Mouse (Mus musculus) cerebellum, adult 11 months (tissue): ENCODE measurements around the gene Slc11a1.
"Not testable (repeated sequence)": the region's sequence is repeated elsewhere in the genome, so short reads cannot be mapped to it uniquely, and the experiment has no call there.

Experiments
- DNase-seq: peaks from one replicate; pipeline ENCODE4 v3.0.0; 2022

Gene Slc11a1

GRCm38 (mm10) chr1:74388398-74388920, 13.5 kb downstream of the Slc11a1 start:
- no peak for DNase-seq

- no peak for DNase-seq
Measured at GRCm38 (mm10) chr1:74389831-74390286, 14.9 kb downstream of the Slc11a1 start.

DNA sequence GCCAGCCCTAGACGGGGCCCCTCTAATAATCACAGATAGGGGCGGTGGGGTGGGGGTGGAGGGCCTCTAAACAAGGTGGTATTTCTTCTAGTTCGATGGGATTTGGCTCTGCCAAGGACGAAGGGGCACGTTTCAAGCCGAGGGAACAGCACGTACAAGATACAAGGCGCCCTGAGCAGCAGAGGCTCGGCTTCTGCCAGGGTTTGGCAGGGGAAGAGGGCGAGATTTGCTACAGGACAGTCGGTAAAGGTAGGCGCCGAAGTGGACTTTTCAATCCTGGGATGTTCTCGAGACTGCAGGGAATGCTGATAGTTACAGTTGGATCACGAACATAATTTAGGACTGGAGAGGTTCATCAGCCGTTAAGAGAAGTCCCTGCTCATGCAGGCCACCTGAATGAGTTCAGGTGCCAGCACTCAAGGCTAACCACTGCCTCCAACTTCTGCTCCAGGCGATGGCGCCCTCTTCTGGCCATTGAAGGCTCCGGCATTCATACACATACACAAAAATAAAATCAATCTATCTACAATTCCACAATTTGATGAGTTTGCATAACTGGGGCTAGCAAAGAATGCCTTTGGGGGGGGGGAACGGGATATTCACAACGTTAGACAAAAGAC, 15.4 kb downstream of the Slc11a1 start:
- DNase-seq = peak; percentile 53

DNA sequence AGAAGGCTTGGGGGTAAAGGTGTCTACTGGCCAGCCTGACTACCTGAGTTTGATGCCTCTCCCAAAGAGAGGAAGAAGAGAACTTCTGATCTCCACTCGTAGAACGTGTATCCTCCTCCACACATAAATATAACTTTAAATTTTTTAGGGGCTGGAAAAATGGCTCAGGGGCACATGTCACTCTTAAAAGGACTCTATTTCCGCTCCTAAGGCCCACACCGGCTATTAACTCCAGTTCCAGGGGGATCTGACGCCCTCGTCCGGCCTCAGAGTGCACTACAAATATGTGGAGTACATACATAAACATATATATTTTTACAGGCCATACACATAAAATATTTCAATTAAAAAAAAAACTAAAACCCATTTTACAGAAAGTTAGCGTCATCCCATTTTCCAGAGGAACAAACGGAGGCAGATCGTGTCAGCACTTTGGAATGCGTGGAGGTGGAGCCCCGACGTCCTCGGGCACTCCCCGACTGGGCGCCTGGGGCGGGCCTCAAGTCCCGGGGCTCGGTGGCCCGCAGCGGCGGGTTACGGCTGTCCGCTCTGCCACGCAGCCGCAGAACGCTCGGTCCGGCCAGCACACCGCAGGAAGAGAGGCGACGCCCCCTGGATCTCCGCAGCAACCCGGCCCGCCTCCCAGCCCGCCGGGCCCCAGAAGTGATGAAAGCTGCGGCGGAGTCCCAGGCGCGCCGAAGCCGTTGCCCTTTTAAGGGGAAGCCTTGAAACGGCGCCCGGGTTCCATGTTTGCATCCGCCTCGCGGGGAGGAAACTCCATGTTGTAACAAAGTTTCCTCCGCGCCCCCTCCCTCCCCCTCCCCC, 16.1 kb downstream of the Slc11a1 start, which contains the start of gene Ctdsp1:
Gene Ctdsp1, plus strand, starts transcription at position 586 of the 825 bp plus-strand sequence.
- peak; percentile 95 for DNase-seq

DNA sequence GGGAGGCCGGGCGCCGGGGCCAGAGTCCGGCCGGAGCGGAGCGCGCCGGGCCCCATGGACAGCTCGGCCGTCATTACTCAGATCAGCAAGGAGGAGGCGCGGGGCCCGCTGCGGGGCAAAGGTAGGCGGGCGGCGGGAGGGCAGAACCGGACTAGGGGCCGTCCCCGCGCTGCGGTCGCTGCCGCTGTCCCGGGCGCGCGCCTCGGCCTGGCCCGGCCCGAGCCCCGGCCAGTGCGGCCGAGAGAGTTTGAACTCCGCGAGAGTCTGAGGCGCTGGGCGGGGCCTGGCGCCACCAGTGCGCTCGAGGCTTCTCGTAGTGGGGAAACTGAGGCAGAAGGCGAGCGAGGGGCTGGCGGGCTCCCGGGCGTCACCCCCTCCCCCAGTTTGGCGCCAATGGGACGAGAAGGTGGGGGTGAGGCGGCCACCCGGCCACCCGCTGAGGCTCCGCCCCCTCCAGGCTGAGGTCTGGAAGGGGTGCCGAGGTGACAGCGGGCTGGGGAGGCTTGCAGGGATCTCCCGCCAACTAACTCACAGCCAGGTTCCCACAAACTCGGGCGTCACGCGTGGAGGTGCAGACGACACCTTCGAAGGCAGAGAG, 16.9 kb downstream of the Slc11a1 start:
- peak; percentile 74 for DNase-seq

- no peak for DNase-seq
Measured at GRCm38 (mm10) chr1:74392446-74392994, 17.5 kb downstream of the Slc11a1 start.

DNA sequence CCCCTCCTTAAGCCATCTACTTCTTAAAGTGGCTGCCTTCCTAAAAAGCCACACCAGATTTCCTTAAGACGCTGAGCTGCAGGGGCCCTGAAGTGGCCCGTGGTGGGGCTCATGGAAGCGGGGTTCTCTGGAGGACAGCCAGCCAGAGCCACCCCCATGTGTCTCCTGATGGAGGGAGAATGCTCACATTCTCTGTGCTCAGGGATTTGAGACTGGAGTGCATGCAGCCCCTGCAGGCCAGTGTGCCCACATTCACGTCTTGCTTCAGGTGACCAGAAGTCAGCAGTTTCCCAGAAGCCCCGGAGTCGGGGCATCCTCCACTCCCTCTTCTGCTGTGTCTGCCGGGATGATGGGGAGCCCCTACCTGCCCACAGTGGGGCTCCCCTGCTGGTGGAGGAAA, 18.0 kb downstream of the Slc11a1 start:
- DNase-seq = no peak

DNA sequence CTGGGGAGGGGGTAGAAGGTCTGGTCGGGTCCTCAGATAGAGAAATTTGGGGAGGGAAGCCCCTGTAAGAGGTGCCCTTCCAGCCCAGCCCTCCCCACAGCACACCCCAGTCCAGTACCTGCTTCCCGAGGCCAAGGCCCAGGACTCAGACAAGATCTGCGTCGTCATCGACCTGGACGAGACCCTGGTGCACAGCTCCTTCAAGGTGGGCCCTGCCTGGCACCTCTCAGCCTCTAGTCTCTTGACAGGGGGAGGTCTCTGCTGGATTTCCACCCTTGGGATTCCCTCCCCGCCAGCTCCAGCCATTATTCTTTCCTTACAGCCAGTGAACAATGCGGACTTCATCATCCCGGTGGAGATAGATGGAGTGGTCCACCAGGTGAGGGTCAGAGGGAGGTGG, 18.7 kb downstream of the Slc11a1 start:
- no peak for DNase-seq

GRCm38 (mm10) chr1:74394311-74394710, 19.3 kb downstream of the Slc11a1 start:
- no peak for DNase-seq

DNA sequence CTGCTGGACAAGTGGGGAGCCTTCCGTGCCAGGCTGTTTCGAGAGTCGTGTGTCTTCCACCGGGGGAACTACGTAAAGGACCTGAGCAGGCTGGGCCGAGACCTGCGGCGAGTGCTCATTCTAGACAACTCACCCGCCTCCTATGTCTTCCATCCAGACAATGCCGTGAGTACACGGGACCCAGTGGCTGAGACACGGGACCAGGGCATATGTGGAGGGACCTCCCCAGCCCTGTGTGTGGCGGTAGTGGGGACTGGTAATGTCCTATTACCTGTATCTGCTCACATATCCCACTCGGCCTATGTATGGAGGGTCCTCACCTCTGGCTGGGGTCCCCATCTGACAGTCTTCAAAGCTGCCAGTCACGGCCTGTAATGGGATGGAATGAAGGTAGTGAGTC, 19.9 kb downstream of the Slc11a1 start:
- DNase-seq = no peak

GRCm38 (mm10) chr1:74395290-74395689, 20.3 kb downstream of the Slc11a1 start:
- DNase-seq = no peak

GRCm38 (mm10) chr1:74396456-74397222, 21.6 kb downstream of the Slc11a1 start:
- DNase-seq = not testable (repeated sequence)

DNA sequence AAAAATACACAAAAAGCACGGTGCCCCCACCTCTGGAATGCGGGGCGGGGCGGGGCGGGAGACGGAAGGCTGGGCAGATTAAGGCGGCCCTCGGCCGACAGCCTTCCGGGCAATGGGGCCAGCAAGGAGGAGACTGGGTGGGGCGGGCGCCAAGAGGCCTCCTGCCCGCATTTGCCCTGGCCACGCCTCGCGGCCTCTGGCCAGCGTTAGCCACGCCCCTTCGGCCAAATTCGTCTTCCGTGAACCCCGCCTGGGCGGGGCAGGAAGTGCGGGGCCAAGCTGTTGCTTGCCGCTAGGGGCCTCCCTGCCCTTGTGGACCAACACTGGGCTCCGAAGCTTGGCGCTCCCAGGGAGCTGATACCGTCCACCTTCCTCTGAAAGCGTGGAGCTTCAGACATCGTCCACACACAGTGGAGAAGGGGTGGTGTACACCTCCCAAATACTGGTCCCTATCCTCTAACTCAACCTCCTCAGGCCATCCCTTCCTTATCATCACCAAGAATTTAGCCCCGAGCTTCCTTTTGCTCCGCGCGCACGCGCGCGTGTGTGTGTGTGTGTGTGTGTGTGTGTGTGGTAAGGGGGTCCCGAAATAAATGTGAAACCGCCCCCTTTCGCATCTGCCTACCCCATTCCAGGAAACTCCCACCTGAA, 22.4 kb downstream of the Slc11a1 start:
- peak; percentile 95 for DNase-seq

DNA sequence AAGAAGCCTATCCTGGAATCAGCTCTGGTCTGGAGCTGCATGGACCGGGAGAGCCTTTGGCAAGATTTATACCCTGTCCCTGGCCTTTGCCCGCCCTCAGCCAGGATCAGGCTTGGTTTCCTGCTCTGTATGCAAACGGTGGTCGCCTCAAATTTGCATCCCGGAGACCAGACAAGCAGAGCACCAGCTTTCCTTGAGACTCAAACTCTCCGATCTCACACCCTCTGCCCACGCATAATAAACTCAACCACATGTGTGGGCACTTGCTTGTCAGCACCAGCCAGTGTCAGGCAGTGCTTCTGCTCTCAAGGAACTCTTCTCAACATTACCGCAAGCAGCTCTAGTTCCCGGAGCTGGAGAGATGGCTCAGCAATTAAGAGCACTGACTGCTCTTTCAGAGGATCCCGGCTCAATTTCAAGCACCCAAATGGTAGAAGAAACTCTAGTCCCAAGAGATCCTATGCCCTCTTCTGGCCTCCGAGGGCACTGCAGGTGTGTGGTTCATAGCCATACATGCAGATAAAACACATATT, 23.0 kb downstream of the Slc11a1 start:
- peak; percentile 67 for DNase-seq

DNA sequence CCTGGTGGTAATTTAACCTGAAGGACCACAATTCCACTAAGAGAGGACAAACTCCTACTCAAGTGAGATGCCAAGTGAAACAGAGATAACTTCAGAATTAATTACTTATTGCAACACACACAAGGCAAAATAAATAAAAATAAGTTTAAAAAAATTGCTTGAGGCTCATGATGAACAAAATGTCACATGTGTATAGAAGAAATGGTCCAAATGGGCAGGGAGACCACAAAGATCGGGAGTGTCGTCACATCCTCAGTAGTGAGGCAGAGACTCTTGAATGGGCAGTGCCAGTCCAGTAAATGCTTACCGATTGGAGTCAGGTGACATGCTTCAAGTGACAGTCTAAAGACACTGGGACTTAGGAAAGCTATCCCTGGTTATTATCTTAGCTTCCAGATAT, 25.5 kb downstream of the Slc11a1 start:
- DNase-seq = no peak

DNA sequence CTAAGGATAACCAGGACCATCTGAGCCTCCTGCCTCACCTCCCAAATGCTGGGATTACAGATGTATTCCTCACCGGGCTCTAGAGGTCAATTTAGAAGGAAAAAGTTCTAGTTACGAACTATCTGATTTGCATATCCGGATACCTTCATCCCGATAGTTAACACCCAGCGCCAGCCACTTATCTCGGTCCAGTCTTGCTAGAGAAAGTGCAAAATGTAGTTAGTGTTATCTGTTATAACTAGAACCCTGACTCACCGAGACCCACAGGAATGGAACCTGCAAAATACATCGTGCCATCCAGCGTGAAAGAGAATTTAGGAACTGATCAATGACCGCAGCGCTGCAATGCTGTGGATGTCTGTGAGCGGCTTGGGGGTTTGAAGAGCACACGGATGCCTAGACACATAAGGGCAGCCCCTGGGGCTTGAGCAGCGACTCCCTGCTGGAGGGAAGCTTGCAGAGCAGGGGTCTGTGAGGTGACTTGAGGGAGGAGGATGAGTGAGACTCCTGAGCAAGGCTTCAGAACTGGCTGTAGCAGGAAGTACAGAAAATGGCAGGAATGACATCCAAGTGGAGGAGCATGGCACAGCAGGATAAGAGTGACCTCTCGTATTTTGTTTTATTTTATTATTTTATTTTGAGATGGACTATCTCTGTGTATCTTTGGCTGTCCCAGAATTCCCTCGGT, 26.2 kb downstream of the Slc11a1 start:
- DNase-seq = no peak

- no peak for DNase-seq
Measured at GRCm38 (mm10) chr1:74404206-74404605, 29.2 kb downstream of the Slc11a1 start.

DNA sequence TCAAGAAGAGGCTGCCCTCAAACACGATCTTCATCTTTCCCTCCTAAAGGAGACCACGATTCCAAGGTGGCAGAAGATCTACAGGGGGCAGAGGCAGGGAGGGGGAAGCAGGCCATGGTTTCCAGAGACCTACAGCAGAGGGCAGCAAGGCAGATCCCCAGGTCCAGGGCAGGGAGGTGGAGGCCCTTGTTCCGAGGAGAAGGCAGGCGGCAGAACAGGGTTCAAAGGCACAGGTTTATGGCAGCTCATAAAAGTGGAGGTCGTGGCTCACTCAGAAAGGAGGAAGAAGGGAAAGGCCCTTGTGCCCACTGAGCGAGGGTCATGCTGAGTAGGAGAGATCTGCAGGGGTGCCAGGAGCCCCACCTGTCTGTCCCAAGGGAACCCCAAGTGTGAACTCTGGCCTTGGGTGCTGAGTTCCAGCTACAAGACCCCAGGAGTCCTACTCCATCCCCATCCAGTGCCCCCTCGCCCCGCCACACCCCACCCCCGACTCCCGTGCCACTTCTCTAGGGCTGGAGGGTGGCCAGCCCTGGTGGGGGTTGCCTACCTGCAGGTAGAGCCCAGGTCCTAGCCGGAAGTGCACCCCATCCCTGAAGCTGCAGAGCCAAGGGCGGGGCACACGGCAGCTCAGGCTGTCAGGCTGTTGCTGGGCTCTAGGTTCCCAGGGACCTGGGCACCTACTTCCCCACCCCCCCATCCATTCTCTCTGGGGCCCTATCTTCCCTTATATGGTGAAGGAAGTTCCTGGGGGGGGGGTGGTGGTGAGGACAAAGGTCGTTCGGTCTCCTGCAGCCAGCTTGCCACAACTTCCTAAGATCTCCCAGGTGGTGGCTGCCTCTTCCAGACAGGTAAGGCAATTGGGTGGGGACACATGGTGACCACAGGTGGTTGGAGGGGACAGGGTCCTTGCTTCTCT, 33.9 kb downstream of the Slc11a1 start, which contains the start of gene Vil1:
Gene Vil1, plus strand, starts transcription at position 788 of the 916 bp plus-strand sequence.
- DNase-seq = no peak

GRCm38 (mm10) chr1:74411753-74412325, 36.8 kb downstream of the Slc11a1 start:
- DNase-seq = no peak
